Mouse (Mus musculus) kidney, postnatal 0 days (tissue): ENCODE data around the gene 0610012G03Rik. TPM values are rescaled to one million over a fixed set of nuclear protein-coding genes. Genes with fewer than 3 reads are reported as not detected.
"Not testable (repeated sequence)": the region's sequence is repeated elsewhere in the genome, so short reads cannot be mapped to it uniquely, and the experiment has no call there.

Source experiments
- ATAC-seq: fragments of 200-750 bp; cut with Nextera tagmentation; replicated peaks from 2 replicates; pipeline ENCODE4 v1.8.0; 2017; ENCODE audit warnings: low read depth, moderate number of reproducible peaks, moderate TSS enrichment, moderate library complexity; ENCODE audit not compliant: low FRiP score
- DNase-seq: peaks from one replicate; pipeline ENCODE4 v3.0.0-alpha.2; 2016; ENCODE audit warnings: low spot score
- H3K27ac ChIP-seq: fragments of 300-500 bp; sonication (generic); 2 replicates; pipeline ENCODE4 v1.5.1; 2014; ENCODE audit warnings: mild to moderate bottlenecking
- H3K27me3 ChIP-seq: fragments of 300-500 bp; sonication (generic); 2 replicates; pipeline ENCODE4 v1.6.1; 2014; ENCODE audit warnings: low read length, mixed read lengths; ENCODE audit not compliant: insufficient read depth
- H3K36me3 ChIP-seq: fragments of 300-500 bp; sonication (generic); 2 replicates; pipeline ENCODE4 v1.6.1; 2014; ENCODE audit warnings: low read length, mixed read lengths; ENCODE audit not compliant: insufficient read depth
- H3K4me1 ChIP-seq: fragments of 300-500 bp; sonication (generic); replicated peaks from 2 replicates; pipeline ENCODE4 v1.6.1; 2014; ENCODE audit warnings: antibody characterized with exemption, low read length, mixed read lengths; ENCODE audit not compliant: insufficient read depth
- H3K4me2 ChIP-seq: fragments of 300-500 bp; sonication (generic); 2 replicates; pipeline ENCODE4 v1.6.1; 2014; ENCODE audit warnings: mild to moderate bottlenecking, low read length, moderate library complexity, mixed read lengths
- H3K4me3 ChIP-seq: fragments of 300-500 bp; sonication (generic); replicated peaks from 2 replicates; pipeline ENCODE4 v1.5.1; 2014; ENCODE audit warnings: low read depth, low read length
- H3K9ac ChIP-seq: fragments of 300-500 bp; sonication (generic); 2 replicates; pipeline ENCODE4 v1.6.1; 2014; ENCODE audit warnings: low read depth, low read length
- H3K9me3 ChIP-seq: fragments of 300-500 bp; sonication (generic); replicated peaks from 2 replicates; pipeline ENCODE4 v1.6.1; 2016; ENCODE audit warnings: low read length, inconsistent platforms, mixed read lengths
- CTCF ChIP-seq: IDR thresholded peaks from 2 replicates; pipeline ENCODE4 v1.5.1; 2016; ENCODE audit warnings: antibody characterized with exemption, low read depth, mild to moderate bottlenecking, moderate library complexity
- WGBS: fragments of 180-500 bp; shearing (Covaris S2); extraction: QIAGEN DNeasy Blood & Tissue Kit; methylation state at CpG from one replicate; pipeline ENCODE4 v1.1.7; 2014; 5-methylcytosine and 5-hydroxymethylcytosine counted together
- polyA plus RNA-seq: library from polyadenylated mRNA; unstranded; fragments of >200 nt; fragmentation: Nextera tagmentation; extraction: Ambion mirVana; gene quantifications from 2 replicates; pipeline ENCODE4 v1.2.1, GENCODE M21; 2015

The 0610012G03Rik gene
- polyA plus RNA-seq, 1 experiment from 2014 or later: 140 TPM

DNA sequence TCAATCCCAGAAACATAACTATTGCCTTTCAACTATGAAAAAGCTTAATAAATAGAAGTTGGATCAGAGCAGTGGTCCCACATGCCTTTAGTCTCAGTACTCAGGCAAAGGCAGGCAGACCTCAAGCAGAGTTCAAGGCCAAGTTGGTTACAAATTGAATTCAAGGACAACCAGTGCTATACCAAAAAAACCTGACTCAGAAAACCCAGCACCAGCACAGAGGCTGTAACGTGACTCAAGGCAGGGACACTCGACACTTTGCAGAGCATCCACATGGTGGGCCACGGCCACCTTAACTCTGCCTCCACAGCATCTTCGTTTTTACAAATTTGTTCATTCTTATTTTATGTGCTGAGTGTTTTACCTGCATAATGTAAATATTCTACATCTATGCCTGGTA is 27.0 kb upstream of the 0610012G03Rik start:
- H3K4me3 ChIP-seq: no peak overlapping the region
- H3K9ac ChIP-seq: no peak overlapping the region
- DNase-seq: no peak
- H3K36me3 ChIP-seq: peaks cover 36% of the 10 kb centered on the region
- no peak for TF ChIP-seq CTCF
- H3K27ac ChIP-seq: no peak overlapping the region
- H3K4me1 ChIP-seq: no peaks in the 10 kb centered on the region
- no peaks in the 10 kb centered on the region for H3K9me3 ChIP-seq
- 82% methylated on average over 4 of the region's 4 CpGs for WGBS
- H3K4me2 ChIP-seq: no peak overlapping the region
- ATAC-seq: no peak
- no peaks in the 10 kb centered on the region for H3K27me3 ChIP-seq

- Histone ChIP-seq H3K9me3 (no peaks in the 10 kb centered on the region), H3K9ac (no peak overlapping the region), H3K27me3 (no peaks in the 10 kb centered on the region), H3K27ac (no peak overlapping the region), H3K36me3 (peaks cover 45% of the 10 kb centered on the region), H3K4me3 (no peak overlapping the region), H3K4me1 (no peaks in the 10 kb centered on the region), H3K4me2 (no peak overlapping the region)
- ATAC-seq (no peak), DNase-seq (no peak)
- TF ChIP-seq CTCF: no peak
- WGBS: 88% methylated on average over 7 of the region's 7 CpGs
Observed at GRCm38 (mm10) chr16:31963224-31963623, 14.9 kb upstream of the 0610012G03Rik start.

DNA sequence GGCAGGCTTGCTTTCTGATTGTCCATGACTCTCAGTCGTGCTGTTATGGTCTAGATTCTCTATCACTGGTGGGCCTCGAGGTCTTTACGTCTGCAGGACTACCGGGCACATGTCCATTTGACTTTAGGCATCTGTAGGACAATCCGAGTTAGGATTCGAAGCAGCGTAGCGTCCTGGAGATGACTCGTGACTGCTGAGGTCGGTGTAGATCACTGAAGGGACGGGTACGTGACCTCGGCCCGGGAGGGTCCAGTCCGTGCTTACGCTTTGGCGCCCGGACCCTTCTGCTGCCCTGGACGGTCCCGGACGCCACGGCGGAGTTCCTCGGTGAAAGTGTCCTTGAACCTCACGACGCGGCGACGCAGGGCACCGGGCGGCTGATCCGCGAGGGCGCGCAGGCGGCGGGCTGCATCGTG is 385 bp downstream of the 0610012G03Rik start:
- no peak for TF ChIP-seq CTCF
- Histone ChIP-seq H3K4me3 (peak overlapping the region; percentile 84), H3K27me3 (no peaks in the 10 kb centered on the region), H3K36me3 (0 out of 2 replicates have a peak, but pooled peaks cover 6% of the 10 kb centered on the region), H3K9ac (peak overlapping the region; percentile 84), H3K27ac (peak overlapping the region; percentile 89), H3K4me1 (peaks cover 11% of the 10 kb centered on the region), H3K9me3 (no peaks in the 10 kb centered on the region), H3K4me2 (peak overlapping the region; percentile 87)
- DNase-seq: no peak
- ATAC-seq: peak; percentile 67; the same call in 1 of the 2 replicates
- under 1% methylated on average over 38 of the region's 38 CpGs for WGBS

DNA sequence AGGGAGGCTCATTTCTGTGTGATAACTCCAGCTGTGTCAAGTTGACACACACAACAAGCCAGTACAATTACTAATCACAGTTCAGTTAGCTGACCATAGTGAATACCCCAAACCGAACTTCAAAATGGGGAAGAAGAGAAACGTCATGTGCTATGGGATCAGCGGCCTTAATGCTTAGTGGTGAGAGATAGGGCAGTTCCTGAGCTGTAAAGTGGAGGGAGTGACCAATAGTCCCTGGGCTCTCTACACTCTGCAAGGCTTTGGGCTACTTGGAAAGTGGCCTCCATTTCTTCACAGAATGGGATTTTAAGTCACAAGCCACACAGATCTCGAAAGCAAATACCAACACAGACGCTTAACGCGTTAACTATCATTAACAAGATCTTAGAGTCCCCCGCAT is 961 bp downstream of the 0610012G03Rik start:
- TF ChIP-seq CTCF: no peak
- DNase-seq (no peak), ATAC-seq (no peak)
- Histone ChIP-seq H3K27ac (peak overlapping the region; percentile 89; the same call in 1 of the 2 replicates), H3K4me1 (peaks cover 11% of the 10 kb centered on the region), H3K4me2 (peak overlapping the region; percentile 87), H3K9ac (peak overlapping the region; percentile 84), H3K9me3 (no peaks in the 10 kb centered on the region), H3K4me3 (peak overlapping the region; percentile 84), H3K27me3 (no peaks in the 10 kb centered on the region), H3K36me3 (0 out of 2 replicates have a peak, but pooled peaks cover 6% of the 10 kb centered on the region)
- WGBS: 25% methylated on average over 8 of the region's 8 CpGs

DNA sequence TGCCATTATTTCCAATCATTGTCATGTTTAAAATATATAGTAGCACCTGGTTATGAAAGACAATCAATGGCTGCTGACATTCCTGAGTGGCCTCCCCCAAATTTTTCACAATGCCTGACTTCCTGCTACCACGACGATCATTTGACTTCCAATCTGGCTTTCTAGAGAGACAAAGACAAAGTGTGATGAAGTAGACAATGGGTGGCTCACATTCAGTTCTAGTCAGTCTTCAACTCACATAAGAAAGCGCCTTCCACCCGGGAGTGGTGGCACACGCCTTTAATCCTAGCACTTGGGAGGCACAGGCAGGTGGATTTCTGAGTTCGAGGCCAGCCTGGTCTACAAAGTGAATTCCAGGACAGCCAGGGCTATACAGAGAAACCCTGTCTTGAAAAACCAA is 2.3 kb downstream of the 0610012G03Rik start:
- H3K4me2 ChIP-seq, H3K27ac ChIP-seq, ATAC-seq, H3K36me3 ChIP-seq, H3K4me3 ChIP-seq, DNase-seq, H3K9me3 ChIP-seq, H3K27me3 ChIP-seq, H3K9ac ChIP-seq: not testable (repeated sequence)
- WGBS: 90% methylated on average over 6 of the region's 6 CpGs
- H3K4me1 ChIP-seq: peaks cover 11% of the 10 kb centered on the region

- H3K27me3 ChIP-seq: no peaks in the 10 kb centered on the region
- ATAC-seq (no peak), DNase-seq (no peak)
- no peak for TF ChIP-seq CTCF
- peaks cover 11% of the 10 kb centered on the region for H3K4me1 ChIP-seq
- no peak overlapping the region for H3K9ac ChIP-seq
- H3K4me3 ChIP-seq: no peak overlapping the region
- no peak overlapping the region for H3K4me2 ChIP-seq
- no peak overlapping the region for H3K27ac ChIP-seq
- H3K9me3 ChIP-seq: no peaks in the 10 kb centered on the region
- 0 out of 2 replicates have a peak, but pooled peaks cover 4% of the 10 kb centered on the region for H3K36me3 ChIP-seq
- 87% methylated on average over 6 of the region's 6 CpGs for WGBS
Observed at GRCm38 (mm10) chr16:31945372-31945771, 2.9 kb downstream of the 0610012G03Rik start.

DNA sequence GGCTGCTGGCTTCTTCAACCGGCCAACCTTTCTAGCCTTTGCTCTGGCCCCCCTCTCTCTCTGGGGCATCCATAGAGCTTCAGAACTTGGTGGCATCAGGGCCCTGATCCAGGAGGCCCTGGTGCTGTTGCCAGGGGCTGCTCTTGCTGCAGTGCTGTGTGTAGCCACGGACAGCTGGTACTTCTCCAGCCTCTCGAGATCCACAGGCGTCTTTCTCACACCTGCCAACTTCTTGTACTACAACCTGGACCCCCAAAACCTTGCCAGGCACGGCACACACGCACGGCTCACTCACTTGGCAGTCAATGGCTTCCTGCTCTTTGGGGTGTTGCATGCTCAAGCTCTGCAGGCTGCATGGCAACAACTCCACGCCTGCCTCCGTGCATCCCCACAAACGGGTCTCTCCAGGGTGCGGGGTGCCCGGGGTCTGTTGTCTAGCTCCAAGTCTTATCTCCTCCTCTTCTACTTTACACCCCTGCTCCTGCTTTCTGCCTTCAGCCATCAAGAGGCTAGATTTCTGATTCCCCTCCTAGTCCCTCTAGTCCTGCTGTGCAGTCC is 3.5 kb downstream of the 0610012G03Rik start:
- Histone ChIP-seq H3K27me3 (no peaks in the 10 kb centered on the region), H3K4me1 (peaks cover 11% of the 10 kb centered on the region), H3K4me2 (no peak overlapping the region), H3K27ac (no peak overlapping the region), H3K9me3 (no peaks in the 10 kb centered on the region), H3K36me3 (no peaks in the 10 kb centered on the region), H3K9ac (no peak overlapping the region), H3K4me3 (no peak overlapping the region)
- no peak for DNase-seq
- no peak for ATAC-seq
- WGBS: 92% methylated on average over 12 of the region's 12 CpGs
- no peak for TF ChIP-seq CTCF
